In genomic region chr17:32924658-32925312, GRCm38 (mm10) we compare ENCODE assay signal across 8 mouse cellular contexts. TPM values are rescaled to one million over a fixed set of nuclear protein-coding genes. Genes with fewer than 3 reads are reported as not detected.
DNase-seq lines count a peak whose midpoint lies in the region; ATAC-seq and TF ChIP-seq lines count a peak whose summit lies in the region.

No protein-coding gene starts in this region.

- peak; percentile 80 for TF ChIP-seq POLR2A in olfactory bulb, adult 2 months (IDR thresholded peaks at IDR 0.05; ENCODE audit: insufficient read depth, low read depth, low read length)

- no peaks in the 10 kb centered on the region for H3K36me3 ChIP-seq in lung, embryonic 15.5 days

- peak overlapping the region; percentile 93 for H3K4me2 ChIP-seq in lung, embryonic 15.5 days

- H3K4me1 ChIP-seq in lung, embryonic 15.5 days: 0 out of 2 replicates have a peak, but pooled peaks cover 3% of the 10 kb centered on the region
- peaks cover 6% of the 10 kb centered on the region; the same call in 1 of the 2 replicates for H3K4me1 ChIP-seq in olfactory bulb, adult 2 months (ENCODE audit: control insufficient read depth, insufficient read depth, low read length)

- no peaks in the 10 kb centered on the region for H3K27me3 ChIP-seq in lung, embryonic 15.5 days

- peak overlapping the region; percentile 52 for H3K4me3 ChIP-seq in lung, embryonic 15.5 days
- peak overlapping the region; percentile 59 for H3K4me3 ChIP-seq in olfactory bulb, adult 2 months (ENCODE audit: insufficient read depth, low read depth, low read length)

- H3K9me3 ChIP-seq in lung, embryonic 15.5 days: no peaks in the 10 kb centered on the region; the same call in 1 of the 2 replicates

- peak; percentile 74 for DNase-seq in Muller cell, postnatal 12 days (ENCODE audit: inconsistent ontology term)
- DNase-seq in cerebellum, adult 9-10 months: peak; percentile 70
- DNase-seq in frontal cortex, adult 2 months (ENCODE audit: extremely low spot score in 1 of 2, low spot score in 1 of 2): peak; percentile 35 to 75
- DNase-seq in layer of hippocampus, adult 9-11 months: peak; percentile 75
- peak; percentile 77 for DNase-seq in testis, postnatal 10 days (ENCODE audit: low spot score)

- no peak overlapping the region for H3K27ac ChIP-seq in lung, embryonic 15.5 days
- H3K27ac ChIP-seq in olfactory bulb, adult 2 months (ENCODE audit: insufficient read depth, low read depth, low read length): peak overlapping the region; percentile 56

- TF ChIP-seq CTCF in olfactory bulb, adult 2 months (IDR thresholded peaks at IDR 0.05; ENCODE audit: insufficient read depth, low read depth, low read length): no peak

- 13% methylated on average over 32 of the region's 32 CpGs for WGBS in lung, embryonic 15.5 days
- 14% methylated on average over 32 of the region's 32 CpGs for WGBS in olfactory bulb, adult 2 months

- peak; percentile 73 to 89 for ATAC-seq in hematopoietic stem cell, adult 5-6 weeks (replicated peaks in 1 of 2; ENCODE audit: insufficient read depth in 1 of 2, low FRiP score in 2 of 2, low TSS enrichment in 1 of 2, low read depth in 1 of 2, poor library complexity in 2 of 2, severe bottlenecking in 2 of 2)
- peak; percentile 84 for ATAC-seq in lung, embryonic 15.5 days (ENCODE audit: borderline replicate concordance, extremely low read depth, low FRiP score, low TSS enrichment)

- peak overlapping the region; percentile 54 for H3K9ac ChIP-seq in lung, embryonic 15.5 days

RNA-seq across cellular contexts. Expression of gene Cyp4f14, which starts 7.6 kb away (rescaled TPM):
- 12.2 and 15.1 TPM in 2 replicates for polyA plus RNA-seq in frontal cortex, adult 2 months (2012; rRNA removed)
- not detected in 2 replicates for total RNA-seq in hematopoietic stem cell, adult 5-6 weeks (2017)
- polyA plus RNA-seq in lung, embryonic 15.5 days (2015; fragmentation: Nextera tagmentation; extraction: Ambion mirVana): not detected in 2 replicates
- polyA plus RNA-seq in olfactory bulb, adult 2 months (2012; ENCODE audit: insufficient read depth, insufficient read length, low replicate concordance, missing spikeins): not detected in 2 replicates

RNA-seq across cellular contexts. Expression of gene Cyp4f13, which starts 22.4 kb away (rescaled TPM):
- 36.3 and 42.6 TPM in 2 replicates for polyA plus RNA-seq in frontal cortex, adult 2 months (2012; rRNA removed)
- total RNA-seq in hematopoietic stem cell, adult 5-6 weeks (2017): 5.9 and 17.1 TPM in 2 replicates
- 10.7 and 11.4 TPM in 2 replicates for polyA plus RNA-seq in lung, embryonic 15.5 days (2015; fragmentation: Nextera tagmentation; extraction: Ambion mirVana)
- polyA plus RNA-seq in olfactory bulb, adult 2 months (2012; ENCODE audit: insufficient read depth, insufficient read length, low replicate concordance, missing spikeins): not detected in 2 replicates

RNA-seq across cellular contexts. Expression of gene Zfp870, which starts 33.3 kb away (rescaled TPM):
- 5.7 TPM in 2 replicates for polyA plus RNA-seq in frontal cortex, adult 2 months (2012; rRNA removed)
- 6.6 and 7.0 TPM in 2 replicates for total RNA-seq in hematopoietic stem cell, adult 5-6 weeks (2017)
- polyA plus RNA-seq in lung, embryonic 15.5 days (2015; fragmentation: Nextera tagmentation; extraction: Ambion mirVana): 7.5 and 8.2 TPM in 2 replicates
- polyA plus RNA-seq in olfactory bulb, adult 2 months (2012; ENCODE audit: insufficient read depth, insufficient read length, low replicate concordance, missing spikeins): not detected in 2 replicates

RNA-seq across cellular contexts. Expression of gene Zfp472, which starts 40.8 kb away (rescaled TPM):
- polyA plus RNA-seq in frontal cortex, adult 2 months (2012; rRNA removed): 3.3 and 4.1 TPM in 2 replicates
- 20.1 and 23.3 TPM in 2 replicates for total RNA-seq in hematopoietic stem cell, adult 5-6 weeks (2017)
- 10.8 and 12.6 TPM in 2 replicates for polyA plus RNA-seq in lung, embryonic 15.5 days (2015; fragmentation: Nextera tagmentation; extraction: Ambion mirVana)
- polyA plus RNA-seq in olfactory bulb, adult 2 months (2012; ENCODE audit: insufficient read depth, insufficient read length, low replicate concordance, missing spikeins): not detected in 2 replicates

Comparison
In these comparisons a context has a peak if more than half of its experiments do, and no peak if none do; other contexts are left out.
1. RNA of gene Cyp4f14, which starts 7.6 kb away (polyA plus RNA-seq): 12.2 to 15.1 TPM in frontal cortex, adult 2 months; not detected in lung, embryonic 15.5 days and not detected in olfactory bulb, adult 2 months; every median in the first group is over 10 times any median in the second.
2. RNA of gene Cyp4f13, which starts 22.4 kb away (polyA plus RNA-seq): 36.3 to 42.6 TPM in frontal cortex, adult 2 months and 10.7 to 11.4 TPM in lung, embryonic 15.5 days; not detected in olfactory bulb, adult 2 months; every median in the first group is over 10 times any median in the second.
3. Peak in every context shown above with its lines, with median percentiles within 50 percentile points of each other: DNase-seq.